Mouse (Mus musculus) embryonic facial prominence, embryonic 10.5 days (tissue): ENCODE results near the gene Khdc1b. TPM values are rescaled to one million over a fixed set of nuclear protein-coding genes. Genes with fewer than 3 reads are reported as not detected.
"Not testable (repeated sequence)": the region's sequence is repeated elsewhere in the genome, so short reads cannot be mapped to it uniquely, and the experiment has no call there.

ENCODE experiments used
- DNase-seq: peaks from one replicate; pipeline ENCODE4 v3.0.0-alpha.2; 2017; ENCODE audit warnings: low spot score
- H3K27ac ChIP-seq: fragments of 300-500 bp; sonication (generic); replicated peaks from 2 replicates; pipeline ENCODE4 v1.5.1; 2016; ENCODE audit warnings: mild to moderate bottlenecking
- H3K27me3 ChIP-seq: fragments of 300-500 bp; sonication (generic); replicated peaks from 2 replicates; pipeline ENCODE4 v1.6.1; 2016; ENCODE audit warnings: low read depth, mild to moderate bottlenecking; ENCODE audit not compliant: poor library complexity, severe bottlenecking
- H3K36me3 ChIP-seq: fragments of 300-500 bp; sonication (generic); replicated peaks from 2 replicates; pipeline ENCODE4 v1.6.1; 2016; ENCODE audit warnings: mild to moderate bottlenecking, moderate library complexity
- H3K4me1 ChIP-seq: fragments of 300-500 bp; sonication (generic); 2 replicates; pipeline ENCODE4 v1.6.1; 2016
- H3K4me3 ChIP-seq: fragments of 300-500 bp; sonication (generic); 2 replicates; pipeline ENCODE4 v1.5.1; 2016; ENCODE audit warnings: mild to moderate bottlenecking, moderate library complexity
- H3K9me3 ChIP-seq: fragments of 300-500 bp; sonication (generic); 2 replicates; pipeline ENCODE4 v1.6.1; 2016; ENCODE audit warnings: mild to moderate bottlenecking
- WGBS: fragments of 180-500 bp; shearing (Covaris S2); methylation state at CpG from one replicate; pipeline ENCODE4 v1.1.7; 2016; 5-methylcytosine and 5-hydroxymethylcytosine counted together
- polyA plus RNA-seq: library from polyadenylated mRNA; unstranded; fragments of >200 nt; fragmentation: Nextera tagmentation; extraction: Ambion mirVana; gene quantifications from 2 replicates; pipeline ENCODE4 v1.2.1, GENCODE M21; 2016

Gene Khdc1b
- not detected in 2 replicates for polyA plus RNA-seq

GRCm38 (mm10) chr1:21383256-21383655 is at the start of gene Khdc1b:
TSS of gene Khdc1b (plus strand) at chr1:21383556.
- 73% methylated on average over 1 of the region's 1 CpGs for WGBS

GRCm38 (mm10) chr1:21335836-21336235 is 47.5 kb upstream of the Khdc1b start:
- DNase-seq = no peak
- H3K27me3 ChIP-seq = no peaks in the 10 kb centered on the region
- H3K9me3 ChIP-seq = no peaks in the 10 kb centered on the region
- no peaks in the 10 kb centered on the region for H3K4me1 ChIP-seq
- no peak overlapping the region for H3K27ac ChIP-seq
- no peak overlapping the region for H3K4me3 ChIP-seq
- no peaks in the 10 kb centered on the region for H3K36me3 ChIP-seq

More at GRCm38 (mm10) chr1:21383256-21383655, at the start of gene Khdc1b:
- H3K27ac ChIP-seq = no peak within 1 kb of the TSS
- H3K27me3 ChIP-seq = no peaks in the 10 kb centered on the region
- no peaks in the 10 kb centered on the region for H3K36me3 ChIP-seq
- no peaks in the 10 kb centered on the region for H3K4me1 ChIP-seq
- H3K9me3 ChIP-seq = peaks cover 4% of the 10 kb centered on the region; the same call in 1 of the 2 replicates
- no peak within 1 kb of the TSS for H3K4me3 ChIP-seq
- no peak for DNase-seq

GRCm38 (mm10) chr1:21340745-21341144 is 42.6 kb upstream of the Khdc1b start:
- Histone ChIP-seq H3K27ac (no peak overlapping the region), H3K27me3 (no peaks in the 10 kb centered on the region), H3K4me1 (no peaks in the 10 kb centered on the region), H3K36me3 (no peaks in the 10 kb centered on the region), H3K4me3 (no peak overlapping the region), H3K9me3 (no peaks in the 10 kb centered on the region)
- no peak for DNase-seq
- 95% methylated on average over 1 of the region's 1 CpGs for WGBS

GRCm38 (mm10) chr1:21344253-21344652 is 39.1 kb upstream of the Khdc1b start:
- Histone ChIP-seq H3K36me3 (no peaks in the 10 kb centered on the region), H3K4me1 (no peaks in the 10 kb centered on the region), H3K4me3 (no peak overlapping the region), H3K9me3 (no peaks in the 10 kb centered on the region), H3K27ac (no peak overlapping the region), H3K27me3 (no peaks in the 10 kb centered on the region)
- WGBS = 56% methylated on average over 4 of the region's 4 CpGs
- DNase-seq = peak; percentile 28

GRCm38 (mm10) chr1:21344752-21345151 is 38.6 kb upstream of the Khdc1b start:
- H3K36me3 ChIP-seq, H3K9me3 ChIP-seq, H3K27ac ChIP-seq, H3K4me3 ChIP-seq, H3K27me3 ChIP-seq, DNase-seq, H3K4me1 ChIP-seq: not testable (repeated sequence)
- 90% methylated on average over 7 of the region's 7 CpGs for WGBS

GRCm38 (mm10) chr1:21349341-21349740 is 34.0 kb upstream of the Khdc1b start, which contains the start of gene Khdc1a:
TSS of gene Khdc1a (plus strand) at chr1:21349641.
- H3K27ac ChIP-seq = no peak within 1 kb of the TSS
- no peak for DNase-seq
- no peak within 1 kb of the TSS for H3K4me3 ChIP-seq
- no peaks in the 10 kb centered on the region for H3K36me3 ChIP-seq
- no peaks in the 10 kb centered on the region for H3K4me1 ChIP-seq
- H3K27me3 ChIP-seq = no peaks in the 10 kb centered on the region
- no peaks in the 10 kb centered on the region for H3K9me3 ChIP-seq
- WGBS = 74% methylated on average over 2 of the region's 2 CpGs

GRCm38 (mm10) chr1:21368031-21368430 is 15.3 kb upstream of the Khdc1b start, which contains the start of gene Khdc1c:
TSS of gene Khdc1c (plus strand) at chr1:21368331.
- H3K27me3 ChIP-seq, DNase-seq, H3K36me3 ChIP-seq, H3K4me1 ChIP-seq, H3K9me3 ChIP-seq, H3K27ac ChIP-seq, H3K4me3 ChIP-seq: not testable (repeated sequence)
- 75% methylated on average over 1 of the region's 1 CpGs for WGBS

GRCm38 (mm10) chr1:21391138-21391671 is 7.8 kb downstream of the Khdc1b start:
- Histone ChIP-seq H3K27me3 (no peaks in the 10 kb centered on the region), H3K4me1 (no peaks in the 10 kb centered on the region), H3K4me3 (no peak overlapping the region), H3K9me3 (no peaks in the 10 kb centered on the region), H3K27ac (no peak overlapping the region), H3K36me3 (no peaks in the 10 kb centered on the region)
- DNase-seq = no peak
- WGBS = 82% methylated on average over 6 of the region's 6 CpGs

GRCm38 (mm10) chr1:21402804-21403203 is 19.4 kb downstream of the Khdc1b start:
- Histone ChIP-seq H3K9me3 (no peaks in the 10 kb centered on the region), H3K27ac (no peak overlapping the region), H3K4me3 (no peak overlapping the region), H3K4me1 (no peaks in the 10 kb centered on the region), H3K36me3 (no peaks in the 10 kb centered on the region), H3K27me3 (no peaks in the 10 kb centered on the region)
- DNase-seq = no peak
- WGBS = 86% methylated on average over 8 of the region's 8 CpGs

- H3K4me3 ChIP-seq = no peak overlapping the region
- H3K4me1 ChIP-seq = no peaks in the 10 kb centered on the region
- DNase-seq = no peak
- H3K9me3 ChIP-seq = no peaks in the 10 kb centered on the region
- H3K36me3 ChIP-seq = no peaks in the 10 kb centered on the region
- no peaks in the 10 kb centered on the region for H3K27me3 ChIP-seq
- no peak overlapping the region for H3K27ac ChIP-seq
- 83% methylated on average over 2 of the region's 2 CpGs for WGBS
Observed at GRCm38 (mm10) chr1:21407266-21407665, 23.9 kb downstream of the Khdc1b start.

GRCm38 (mm10) chr1:21411331-21412196 is 28.2 kb downstream of the Khdc1b start:
- H3K4me1 ChIP-seq = no peaks in the 10 kb centered on the region
- H3K4me3 ChIP-seq = no peak overlapping the region
- H3K36me3 ChIP-seq = no peaks in the 10 kb centered on the region
- no peaks in the 10 kb centered on the region for H3K27me3 ChIP-seq
- 63% methylated on average over 18 of the region's 18 CpGs for WGBS
- peak; percentile 30 for DNase-seq
- H3K9me3 ChIP-seq = no peaks in the 10 kb centered on the region
- H3K27ac ChIP-seq = no peak overlapping the region

- Histone ChIP-seq H3K9me3 (no peaks in the 10 kb centered on the region), H3K27ac (no peak overlapping the region), H3K4me3 (no peak overlapping the region), H3K27me3 (no peaks in the 10 kb centered on the region), H3K36me3 (no peaks in the 10 kb centered on the region), H3K4me1 (no peaks in the 10 kb centered on the region)
- no peak for DNase-seq
- whole genome bisulfite sequencing = 86% methylated on average over 2 of the region's 2 CpGs
Observed at GRCm38 (mm10) chr1:21412197-21412555, 28.8 kb downstream of the Khdc1b start.

GRCm38 (mm10) chr1:21419370-21419769 is 36.0 kb downstream of the Khdc1b start:
- no peaks in the 10 kb centered on the region for H3K9me3 ChIP-seq
- peak; percentile 11 for DNase-seq
- H3K36me3 ChIP-seq = no peaks in the 10 kb centered on the region
- H3K4me1 ChIP-seq = no peaks in the 10 kb centered on the region
- H3K4me3 ChIP-seq = no peak overlapping the region
- H3K27me3 ChIP-seq = no peaks in the 10 kb centered on the region
- H3K27ac ChIP-seq = no peak overlapping the region
